Mouse (Mus musculus) G1E-ER4 (cell line): ENCODE measurements at regions not wholly inside any gene's neighbourhood (a gene's known extent, or its start where the extent isn't known, plus 50 kb on each side); places are given as distances from the start of the nearest gene placed in this dataset.

Experiments used
- GATA1 ChIP-seq: IDR thresholded peaks from one replicate; pipeline ENCODE4 v1.8.0; 2012; ENCODE audit warnings: low read length, inconsistent platforms

- no peak for TF ChIP-seq GATA1
These were observed 305.9 kb downstream of the Epha7 start for GRCm38 (mm10) chr4:29118679-29119479.

DNA sequence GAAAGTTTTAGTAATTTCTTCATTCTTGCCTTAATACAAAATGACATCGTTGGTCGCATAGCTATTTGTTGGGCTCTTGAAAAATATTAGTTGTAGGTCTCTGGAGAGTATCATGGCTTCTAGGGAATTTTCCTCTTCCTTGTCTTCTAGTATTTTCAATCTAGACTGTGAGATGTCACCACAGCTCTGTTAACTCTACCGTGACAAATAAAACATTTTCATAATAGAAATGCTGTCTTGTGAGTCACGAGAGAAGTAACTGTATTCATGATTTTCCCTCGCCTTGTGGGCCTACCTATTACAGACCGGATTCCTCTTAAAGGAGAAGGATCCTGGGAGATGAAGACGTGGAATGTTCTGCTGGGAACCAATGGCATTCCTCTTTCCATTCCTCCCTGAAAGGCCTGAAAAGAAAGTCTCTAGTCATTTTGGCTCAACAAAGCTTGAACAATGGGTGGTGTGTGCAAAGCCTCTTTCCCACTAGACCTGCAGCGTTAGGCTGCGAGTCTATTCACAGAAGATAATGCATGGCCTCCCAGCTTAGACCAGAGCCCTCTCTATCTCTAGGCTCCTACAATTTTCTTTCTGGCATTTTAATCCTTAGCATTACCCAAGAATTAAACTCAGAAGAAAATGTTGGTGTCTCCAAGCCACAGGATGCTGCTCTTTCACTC lies 306.7 kb downstream of the Epha7 start:
- no peak for TF ChIP-seq GATA1

- peak; percentile 59 for TF ChIP-seq GATA1
These were observed 310.9 kb downstream of the Epha7 start for GRCm38 (mm10) chr4:29123697-29124377.

GRCm38 (mm10) chr4:29130485-29130884 lies 317.6 kb downstream of the Epha7 start:
- TF ChIP-seq GATA1 = no peak

GRCm38 (mm10) chr4:29133404-29134307 lies 320.7 kb downstream of the Epha7 start:
- TF ChIP-seq GATA1 = no peak

- no peak for TF ChIP-seq GATA1
These were observed 322.9 kb downstream of the Epha7 start for GRCm38 (mm10) chr4:29135685-29136385.

GRCm38 (mm10) chr4:29138771-29139301 lies 325.9 kb downstream of the Epha7 start:
- no peak for TF ChIP-seq GATA1

DNA sequence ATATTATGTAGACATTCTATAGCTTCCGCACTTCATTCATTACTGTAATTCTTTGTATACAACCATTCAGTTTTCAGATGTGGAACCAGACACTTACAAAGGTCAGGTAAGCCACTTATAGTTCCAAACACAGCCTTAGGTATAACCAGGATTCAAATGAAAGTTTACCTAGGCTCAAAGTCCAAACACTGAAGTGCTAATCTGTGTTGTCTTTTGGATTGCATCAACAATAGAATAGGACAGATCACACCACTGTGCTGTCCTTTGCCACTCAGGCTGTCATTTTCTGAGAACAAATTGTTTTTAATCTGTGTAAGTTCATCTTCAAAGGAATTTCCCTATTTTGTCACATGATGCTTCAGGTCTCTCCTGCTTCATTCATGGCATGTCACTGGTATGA lies 330.5 kb downstream of the Epha7 start:
- TF ChIP-seq GATA1 = no peak

DNA sequence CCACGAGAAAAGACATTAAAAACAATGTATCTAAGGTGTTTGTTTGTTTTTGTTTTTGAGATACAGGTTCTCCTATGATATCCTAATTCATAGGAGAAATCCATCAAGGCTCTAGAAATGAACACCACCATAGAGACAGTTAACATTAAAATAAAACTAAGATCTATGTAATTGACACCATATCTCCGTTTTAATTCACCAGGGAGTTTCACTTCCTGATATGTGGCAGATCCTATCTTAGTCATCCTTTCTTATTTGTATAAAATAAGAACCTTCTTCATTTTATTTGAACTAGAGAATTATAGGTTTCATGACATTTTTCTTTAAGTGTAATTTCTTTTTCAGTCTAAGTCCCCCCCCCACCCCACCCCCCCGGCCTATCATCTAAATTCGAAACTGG lies 332.3 kb downstream of the Epha7 start:
- no peak for TF ChIP-seq GATA1

DNA sequence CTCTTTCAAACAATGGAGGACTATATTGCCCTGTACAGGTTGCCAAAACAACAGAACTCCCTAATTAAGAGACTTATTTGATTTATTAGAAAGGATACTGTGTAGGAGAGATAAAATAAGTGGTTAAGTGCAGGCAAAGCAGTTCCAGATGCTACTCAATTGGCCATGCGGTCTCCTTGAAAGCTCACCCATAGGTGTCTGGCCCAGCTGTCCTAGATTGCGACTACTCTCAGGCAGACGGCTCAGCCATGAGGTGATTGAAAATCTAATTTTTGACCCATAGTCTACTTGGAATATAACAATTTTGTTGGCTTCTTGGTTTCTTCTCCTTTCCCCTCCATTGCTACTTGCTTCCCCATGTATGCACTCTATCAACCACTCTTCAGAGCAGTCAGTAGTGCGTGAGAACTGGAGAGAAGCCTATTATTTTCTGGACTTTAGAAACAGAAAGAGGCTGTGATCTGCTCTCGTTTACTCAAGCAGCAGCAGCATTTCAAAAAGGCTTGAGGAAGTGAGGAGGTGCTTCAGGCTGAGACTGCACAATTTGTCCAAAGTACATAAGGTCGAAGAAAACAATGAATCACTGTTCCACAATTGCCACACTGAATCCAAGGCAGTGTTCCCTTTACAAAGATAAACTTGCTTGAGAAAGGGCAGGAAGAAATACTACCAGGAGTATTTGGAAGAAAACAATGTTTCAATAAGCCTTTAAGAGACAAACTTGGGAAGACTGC lies 339.4 kb downstream of the Epha7 start:
- no peak for TF ChIP-seq GATA1

GRCm38 (mm10) chr4:29182494-29182893 lies 369.6 kb downstream of the Epha7 start:
- TF ChIP-seq GATA1 = no peak

DNA sequence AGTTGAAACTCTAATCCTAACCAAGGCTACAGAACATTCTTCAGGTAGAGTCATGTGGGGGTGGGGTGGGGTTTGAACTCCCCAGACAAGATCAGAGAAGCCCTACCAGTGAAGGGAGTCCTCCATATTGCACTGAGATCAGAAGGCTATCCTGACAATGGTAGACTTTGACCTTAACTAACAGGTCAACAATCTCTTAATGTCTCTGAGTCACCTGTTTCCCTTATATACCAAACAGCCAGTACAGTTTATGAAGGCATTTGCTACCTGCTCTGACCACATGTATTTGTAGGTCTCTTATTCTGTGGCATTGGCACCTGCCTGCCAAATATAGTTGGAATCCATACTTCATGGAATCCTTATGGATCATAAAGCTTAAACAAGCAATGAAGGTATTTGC lies 370.5 kb downstream of the Epha7 start:
- TF ChIP-seq GATA1 = no peak

DNA sequence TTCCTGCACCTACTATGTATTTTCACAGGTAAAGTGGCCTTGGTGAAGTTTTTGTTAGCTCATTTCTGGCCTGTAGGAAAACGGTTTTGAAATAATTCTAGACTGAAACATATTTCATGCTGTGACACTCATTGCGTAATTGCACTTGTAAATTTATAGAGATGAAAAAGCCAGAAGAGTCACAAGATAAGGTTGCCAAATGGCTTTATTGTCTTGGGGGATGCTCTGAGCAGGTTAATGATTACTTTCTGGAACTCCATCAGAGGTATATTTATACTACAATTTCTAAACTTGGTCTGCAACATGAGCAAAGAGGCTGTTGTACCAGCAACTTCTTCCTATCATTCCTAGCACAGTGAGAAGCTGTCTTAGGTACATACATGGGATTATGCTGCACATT lies 370.9 kb downstream of the Epha7 start:
- no peak for TF ChIP-seq GATA1

DNA sequence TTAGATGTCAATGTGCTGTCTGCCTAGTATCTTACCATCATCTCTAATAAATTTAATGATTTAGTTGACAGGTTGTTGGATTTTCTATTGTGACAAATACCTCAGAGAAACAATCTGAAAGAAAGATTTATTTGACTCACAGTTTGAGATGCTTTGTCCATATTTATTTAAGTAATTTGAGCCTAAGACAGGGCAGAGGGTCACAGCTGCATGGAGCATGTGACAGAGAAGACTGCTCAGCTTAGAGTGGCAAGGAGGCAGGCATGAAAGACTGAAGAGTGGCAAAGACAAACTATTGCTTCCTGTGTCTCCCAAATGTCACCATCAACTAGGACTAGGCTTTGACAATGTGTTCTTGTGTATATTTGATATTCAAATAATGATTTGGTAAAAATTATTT lies 388.0 kb downstream of the Epha7 start:
- TF ChIP-seq GATA1 = no peak
